Mouse (Mus musculus): ENCODE data around the gene Krt5. TPM values are rescaled to one million over a fixed set of nuclear protein-coding genes. Genes with fewer than 3 reads are reported as not detected.

The Krt5 gene
- polyA plus RNA-seq (2012; fragmentation: generic; extraction: Trizol) = 0.02 TPM

GRCm38 (mm10) chr15:101712720-101713119 is at the start of gene Krt5:
TSS of gene Krt5 (minus strand) at chr15:101712898.
- peaks cover 27% of the 10 kb centered on the region for H3K27me3 ChIP-seq (ENCODE audit: control insufficient read depth, insufficient read depth, insufficient read length)
- H3K79me2 ChIP-seq (ENCODE audit: control insufficient read depth, insufficient read depth) = no peaks in the 10 kb centered on the region
- no peak within 1 kb of the TSS for H3K4me2 ChIP-seq (ENCODE audit: low read depth)
- no peak within 1 kb of the TSS for H3K4me3 ChIP-seq
- no peak within 1 kb of the TSS for H3ac ChIP-seq (ENCODE audit: control insufficient read depth, insufficient read length)
- TF ChIP-seq USF1 (IDR thresholded peaks at IDR 0.05; ENCODE audit: low read depth) (no peak), POLR2A (IDR thresholded peaks at IDR 0.05; ENCODE audit: insufficient read length, low read depth) (no peak), REST (IDR thresholded peaks at IDR 0.05; ENCODE audit: insufficient read depth, insufficient read length) (no peak), MYOG (IDR thresholded peaks at IDR 0.05; ENCODE audit: control insufficient read depth in 1 of 3, insufficient read depth in 1 of 3, insufficient read length in 2 of 3, low read depth in 2 of 3) (no peak), TCF3 (IDR thresholded peaks at IDR 0.05; ENCODE audit: insufficient read length, low read depth) (no peak), MYOD1 (IDR thresholded peaks at IDR 0.05; ENCODE audit: control insufficient read depth in 1 of 3, insufficient read length in 2 of 3, low read depth in 2 of 3) (no peak), E2F4 (IDR thresholded peaks at IDR 0.05; ENCODE audit: insufficient read depth) (no peak), CEBPB (IDR thresholded peaks at IDR 0.05; ENCODE audit: insufficient read depth, poor library complexity, severe bottlenecking) (no peak), POLR2AphosphoS2 (IDR thresholded peaks at IDR 0.05; ENCODE audit: insufficient read length, low read depth) (no peak), MAX (IDR thresholded peaks at IDR 0.05; ENCODE audit: low read depth) (no peak), SRF (IDR thresholded peaks at IDR 0.05; ENCODE audit: control insufficient read depth, insufficient read length, low read depth) (no peak), TCF12 (IDR thresholded peaks at IDR 0.05; ENCODE audit: insufficient read depth, poor library complexity, severe bottlenecking) (no peak)
- no peaks in the 10 kb centered on the region for H3K36me3 ChIP-seq (ENCODE audit: control insufficient read depth, insufficient read depth)

- TF ChIP-seq REST (IDR thresholded peaks at IDR 0.05; ENCODE audit: insufficient read depth, insufficient read length) (no peak), SRF (IDR thresholded peaks at IDR 0.05; ENCODE audit: control insufficient read depth, insufficient read length, low read depth) (no peak)
- no peaks in the 10 kb centered on the region for H3K36me3 ChIP-seq (ENCODE audit: control insufficient read depth, insufficient read depth)
- no peak within 1 kb of the TSS for H3K4me3 ChIP-seq
- peaks cover 54% of the 10 kb centered on the region for H3K27me3 ChIP-seq (ENCODE audit: control insufficient read depth, insufficient read depth, insufficient read length)
- no peak within 1 kb of the TSS for H3K4me2 ChIP-seq (ENCODE audit: low read depth)
- no peaks in the 10 kb centered on the region for H3K79me2 ChIP-seq (ENCODE audit: control insufficient read depth, insufficient read depth)
- H3ac ChIP-seq (ENCODE audit: control insufficient read depth, insufficient read length) = no peak within 1 kb of the TSS
These were observed 30.0 kb upstream of the Krt5 start, which contains the start of gene Krt71 for GRCm38 (mm10) chr15:101742711-101743110. TSS of gene Krt71 (minus strand) at chr15:101743109.

GRCm38 (mm10) chr15:101737786-101738185 is 25.1 kb upstream of the Krt5 start:
- no peak overlapping the region for H3K4me2 ChIP-seq (ENCODE audit: low read depth)
- TF ChIP-seq E2F4 (IDR thresholded peaks at IDR 0.05; ENCODE audit: insufficient read depth) (no peak), MYOD1 (IDR thresholded peaks at IDR 0.05; ENCODE audit: control insufficient read depth in 1 of 3, insufficient read length in 2 of 3, low read depth in 2 of 3) (no peak), SRF (IDR thresholded peaks at IDR 0.05; ENCODE audit: control insufficient read depth, insufficient read length, low read depth) (no peak), POLR2AphosphoS2 (IDR thresholded peaks at IDR 0.05; ENCODE audit: insufficient read length, low read depth) (no peak), MAX (IDR thresholded peaks at IDR 0.05; ENCODE audit: low read depth) (no peak), POLR2A (IDR thresholded peaks at IDR 0.05; ENCODE audit: insufficient read length, low read depth) (no peak), TCF3 (IDR thresholded peaks at IDR 0.05; ENCODE audit: insufficient read length, low read depth) (no peak), USF1 (IDR thresholded peaks at IDR 0.05; ENCODE audit: low read depth) (no peak), CEBPB (IDR thresholded peaks at IDR 0.05; ENCODE audit: insufficient read depth, poor library complexity, severe bottlenecking) (no peak), MYOG (IDR thresholded peaks at IDR 0.05; ENCODE audit: control insufficient read depth in 1 of 3, insufficient read depth in 1 of 3, insufficient read length in 2 of 3, low read depth in 2 of 3) (no peak), TCF12 (IDR thresholded peaks at IDR 0.05; ENCODE audit: insufficient read depth, poor library complexity, severe bottlenecking) (no peak), REST (IDR thresholded peaks at IDR 0.05; ENCODE audit: insufficient read depth, insufficient read length) (no peak)
- H3K27me3 ChIP-seq (ENCODE audit: control insufficient read depth, insufficient read depth, insufficient read length) = peaks cover 40% of the 10 kb centered on the region
- H3K4me3 ChIP-seq = no peak overlapping the region
- no peaks in the 10 kb centered on the region for H3K36me3 ChIP-seq (ENCODE audit: control insufficient read depth, insufficient read depth)
- no peaks in the 10 kb centered on the region for H3K79me2 ChIP-seq (ENCODE audit: control insufficient read depth, insufficient read depth)
- H3ac ChIP-seq (ENCODE audit: control insufficient read depth, insufficient read length) = no peak overlapping the region

GRCm38 (mm10) chr15:101730653-101731052 is 18.0 kb upstream of the Krt5 start:
- no peaks in the 10 kb centered on the region for H3K79me2 ChIP-seq (ENCODE audit: control insufficient read depth, insufficient read depth)
- H3K27me3 ChIP-seq (ENCODE audit: control insufficient read depth, insufficient read depth, insufficient read length) = peaks cover 15% of the 10 kb centered on the region
- H3K4me2 ChIP-seq (ENCODE audit: low read depth) = no peak overlapping the region
- no peak for TF ChIP-seq E2F4 (IDR thresholded peaks at IDR 0.05; ENCODE audit: insufficient read depth)
- no peak for TF ChIP-seq USF1 (IDR thresholded peaks at IDR 0.05; ENCODE audit: low read depth)
- no peak for TF ChIP-seq MYOD1 (IDR thresholded peaks at IDR 0.05; ENCODE audit: control insufficient read depth in 1 of 3, insufficient read length in 2 of 3, low read depth in 2 of 3)
- TF ChIP-seq TCF12 (IDR thresholded peaks at IDR 0.05; ENCODE audit: insufficient read depth, poor library complexity, severe bottlenecking) = no peak
- TF ChIP-seq SRF (IDR thresholded peaks at IDR 0.05; ENCODE audit: control insufficient read depth, insufficient read length, low read depth) = no peak
- no peak for TF ChIP-seq REST (IDR thresholded peaks at IDR 0.05; ENCODE audit: insufficient read depth, insufficient read length)
- TF ChIP-seq TCF3 (IDR thresholded peaks at IDR 0.05; ENCODE audit: insufficient read length, low read depth) = no peak
- TF ChIP-seq MAX (IDR thresholded peaks at IDR 0.05; ENCODE audit: low read depth) = no peak
- TF ChIP-seq POLR2A (IDR thresholded peaks at IDR 0.05; ENCODE audit: insufficient read length, low read depth) = no peak
- no peak for TF ChIP-seq MYOG (IDR thresholded peaks at IDR 0.05; ENCODE audit: control insufficient read depth in 1 of 3, insufficient read depth in 1 of 3, insufficient read length in 2 of 3, low read depth in 2 of 3)
- no peak for TF ChIP-seq CEBPB (IDR thresholded peaks at IDR 0.05; ENCODE audit: insufficient read depth, poor library complexity, severe bottlenecking)
- H3K4me3 ChIP-seq = no peak overlapping the region
- no peaks in the 10 kb centered on the region for H3K36me3 ChIP-seq (ENCODE audit: control insufficient read depth, insufficient read depth)
- H3ac ChIP-seq (ENCODE audit: control insufficient read depth, insufficient read length) = no peak overlapping the region

GRCm38 (mm10) chr15:101724686-101725085 is 12.0 kb upstream of the Krt5 start:
- TF ChIP-seq USF1 (IDR thresholded peaks at IDR 0.05; ENCODE audit: low read depth) = no peak
- peaks cover 4% of the 10 kb centered on the region for H3K27me3 ChIP-seq (ENCODE audit: control insufficient read depth, insufficient read depth, insufficient read length)
- no peaks in the 10 kb centered on the region for H3K36me3 ChIP-seq (ENCODE audit: control insufficient read depth, insufficient read depth)
- H3K4me2 ChIP-seq (ENCODE audit: low read depth) = no peak overlapping the region
- no peaks in the 10 kb centered on the region for H3K79me2 ChIP-seq (ENCODE audit: control insufficient read depth, insufficient read depth)
- no peak overlapping the region for H3ac ChIP-seq (ENCODE audit: control insufficient read depth, insufficient read length)
- no peak overlapping the region for H3K4me3 ChIP-seq

Data from myocyte (in vitro differentiated cells).